Mouse (Mus musculus) central nervous system, embryonic 11.5 days (tissue): ENCODE data around the gene Dnm1. TPM values are rescaled to one million over a fixed set of nuclear protein-coding genes. Genes with fewer than 3 reads are reported as not detected.

Experiments
- polyA plus RNA-seq: library from polyadenylated mRNA; depleted of rRNA; stranded (reverse); fragments of >200 nt; gene quantifications from 2 replicates; pipeline ENCODE4 v1.2.3, GENCODE M21; 2012; rRNA removed

Dnm1 gene
- polyA plus RNA-seq: 53.2 and 117 TPM in 2 replicates

GRCm38 (mm10) chr2:32353007-32353542 is at the start of gene Dnm1:
Gene Dnm1 (minus strand): TSS chr2:32353338.

GRCm38 (mm10) chr2:32395484-32395945 is 42.4 kb upstream of the Dnm1 start, which contains the start of gene Ptges2:
Gene Ptges2 (plus strand): TSS chr2:32395896.

GRCm38 (mm10) chr2:32387706-32388490 is 34.8 kb upstream of the Dnm1 start, which contains the start of gene Lcn2:
Gene Lcn2 (minus strand): TSS chr2:32388252.

GRCm38 (mm10) chr2:32381775-32382223 is 28.7 kb upstream of the Dnm1 start, which contains the start of gene 1110008P14Rik:
Gene 1110008P14Rik (minus strand): TSS chr2:32381938.

GRCm38 (mm10) chr2:32352151-32353006 is 759 bp downstream of the Dnm1 start, which contains the start of gene Ciz1:
Gene Ciz1 (plus strand): TSS chr2:32352327.

GRCm38 (mm10) chr2:32287923-32288367 is 65.2 kb downstream of the Dnm1 start, which contains the start of gene Swi5:
Gene Swi5 (minus strand): TSS chr2:32288075.

GRCm38 (mm10) chr2:32287334-32287840 is 65.8 kb downstream of the Dnm1 start, which contains the start of gene Golga2:
Gene Golga2 (plus strand): TSS chr2:32287384.

GRCm38 (mm10) chr2:32259657-32260417 is 93.3 kb downstream of the Dnm1 start, which contains the start of gene Uck1:
Gene Uck1 (minus strand): TSS chr2:32260159.

Other genes with a start within 250 kb of the Dnm1 start
- 70.6 and 78.4 TPM in 2 replicates for gene Prrc2b, start 202.3 kb downstream of the Dnm1 start, polyA plus RNA-seq
- 27.8 and 30.9 TPM in 2 replicates for gene Pomt1, start 116.7 kb downstream of the Dnm1 start, polyA plus RNA-seq
- gene Uck1, start 93.2 kb downstream of the Dnm1 start, polyA plus RNA-seq: 57.3 and 59.8 TPM in 2 replicates
- 36.2 and 38.3 TPM in 2 replicates for gene Golga2, start 66.0 kb downstream of the Dnm1 start, polyA plus RNA-seq
- gene Swi5, start 65.3 kb downstream of the Dnm1 start, polyA plus RNA-seq: 351 and 391 TPM in 2 replicates
- gene Ciz1, start 1.0 kb downstream of the Dnm1 start, polyA plus RNA-seq: 158 and 181 TPM in 2 replicates
- 21.5 and 43.1 TPM in 2 replicates for gene 1110008P14Rik, start 28.6 kb upstream of the Dnm1 start, polyA plus RNA-seq
- gene Lcn2, start 34.9 kb upstream of the Dnm1 start, polyA plus RNA-seq: 0.80 and 0.90 TPM in 2 replicates
- 22.1 and 31.9 TPM in 2 replicates for gene Ptges2, start 42.6 kb upstream of the Dnm1 start, polyA plus RNA-seq
- 2.7 and 3.6 TPM in 2 replicates for gene Naif1, start 97.1 kb upstream of the Dnm1 start, polyA plus RNA-seq
- gene Slc25a25, start 98.1 kb upstream of the Dnm1 start, polyA plus RNA-seq: 23.9 and 24.1 TPM in 2 replicates
- gene Fam102a, start 182.0 kb upstream of the Dnm1 start, polyA plus RNA-seq: 9.0 and 12.9 TPM in 2 replicates
- 56.0 and 109 TPM in 2 replicates for gene Dpm2, start 217.5 kb upstream of the Dnm1 start, polyA plus RNA-seq
- 3.0 and 4.0 TPM in 2 replicates for gene Pip5kl1, start 221.5 kb upstream of the Dnm1 start, polyA plus RNA-seq
- 0.17 TPM in 1 of 2 replicates, not detected in the other for gene 9430097D07Rik, start 222.3 kb upstream of the Dnm1 start, polyA plus RNA-seq
- 11.2 and 17.1 TPM in 2 replicates for gene St6galnac4, start 233.8 kb upstream of the Dnm1 start, polyA plus RNA-seq
- gene St6galnac6, start 246.4 kb upstream of the Dnm1 start, polyA plus RNA-seq: 11.2 and 18.9 TPM in 2 replicates